Mouse (Mus musculus): ENCODE data around the gene Pde7b.

DNA sequence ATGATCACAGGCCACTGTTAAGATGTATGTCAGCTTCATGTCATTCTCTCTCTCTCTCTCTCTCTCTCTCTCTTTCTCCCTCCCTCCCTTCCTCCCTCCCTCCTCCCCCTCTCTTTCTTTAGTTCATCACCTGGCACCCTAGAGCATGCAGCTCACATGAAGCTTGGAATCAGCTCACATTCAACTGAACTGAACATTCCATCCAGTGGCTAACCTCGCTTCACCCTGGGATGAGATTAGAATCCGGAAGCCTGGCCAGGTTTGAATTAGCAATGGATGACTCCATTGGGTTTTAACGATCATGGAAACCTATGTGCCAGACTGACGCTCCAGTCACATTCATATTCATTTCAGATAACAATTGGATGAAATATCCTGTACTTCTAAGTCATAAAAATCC, 215.1 kb downstream of the Pde7b start:
- TF ChIP-seq POLR2AphosphoS5 (IDR thresholded peaks at IDR 0.05; ENCODE audit: insufficient replicate concordance, low read depth, low read length) (no peak), CTCF (IDR thresholded peaks at IDR 0.05; ENCODE audit: low read depth, low read length) (no peak), TAL1 (conservative IDR thresholded peaks at IDR 0.05; ENCODE audit: low read depth, low read length) (no peak), GATA1 (IDR thresholded peaks at IDR 0.05; ENCODE audit: borderline replicate concordance, low read length) (no peak), GATA2 (IDR thresholded peaks at IDR 0.05; ENCODE audit: borderline replicate concordance, low read depth, low read length) (no peak)
